Mouse (Mus musculus): ENCODE measurements around the gene Lrrc46.

Gene Lrrc46

GRCm38 (mm10) chr11:97041022-97041899 is at the start of gene Lrrc46, which contains the start of gene Mrpl10:
Gene Lrrc46, minus strand, starts transcription at chr11:97041407.
Gene Mrpl10, plus strand, starts transcription at chr11:97041560.
- peak; percentile 86 to 90 for DNase-seq

GRCm38 (mm10) chr11:97086365-97086764 is 45.2 kb upstream of the Lrrc46 start:
- no peak for DNase-seq

GRCm38 (mm10) chr11:97084821-97085505 is 43.8 kb upstream of the Lrrc46 start:
- DNase-seq: no peak

- DNase-seq: no peak
Observed at GRCm38 (mm10) chr11:97083401-97084140, 42.4 kb upstream of the Lrrc46 start.

- DNase-seq: peak; percentile 45 to 55
Observed at GRCm38 (mm10) chr11:97082977-97083376, 41.8 kb upstream of the Lrrc46 start.

GRCm38 (mm10) chr11:97080291-97080690 is 39.1 kb upstream of the Lrrc46 start:
- DNase-seq: no peak

GRCm38 (mm10) chr11:97078751-97079150 is 37.5 kb upstream of the Lrrc46 start:
- no peak for DNase-seq

- DNase-seq: no peak
Observed at GRCm38 (mm10) chr11:97074235-97074634, 33.0 kb upstream of the Lrrc46 start.

- peak; percentile 39 to 54 for DNase-seq
Observed at GRCm38 (mm10) chr11:97072533-97072932, 31.3 kb upstream of the Lrrc46 start.

GRCm38 (mm10) chr11:97071129-97071528 is 29.9 kb upstream of the Lrrc46 start:
- DNase-seq: no peak

- no peak for DNase-seq
Observed at GRCm38 (mm10) chr11:97069770-97070169, 28.6 kb upstream of the Lrrc46 start.

GRCm38 (mm10) chr11:97069333-97069732 is 28.1 kb upstream of the Lrrc46 start:
- DNase-seq: no peak

- no peak for DNase-seq
Observed at GRCm38 (mm10) chr11:97066656-97067360, 25.6 kb upstream of the Lrrc46 start.

GRCm38 (mm10) chr11:97065538-97066295 is 24.5 kb upstream of the Lrrc46 start:
- no peak for DNase-seq

- DNase-seq: no peak
Observed at GRCm38 (mm10) chr11:97063921-97064295, 22.7 kb upstream of the Lrrc46 start.

GRCm38 (mm10) chr11:97063274-97063920 is 22.2 kb upstream of the Lrrc46 start:
- DNase-seq: no peak

- no peak for DNase-seq
Observed at GRCm38 (mm10) chr11:97052219-97052646, 11.0 kb upstream of the Lrrc46 start.

GRCm38 (mm10) chr11:97050944-97051586 is 9.9 kb upstream of the Lrrc46 start:
- peak in 1 of 2 experiments; percentile 26 for DNase-seq

GRCm38 (mm10) chr11:97050216-97050943 is 9.2 kb upstream of the Lrrc46 start, which contains the start of gene Osbpl7:
Gene Osbpl7, plus strand, starts transcription at chr11:97050628.
- peak; percentile 66 to 71 for DNase-seq

All from cerebellum, postnatal 36 days (tissue).